Mouse (Mus musculus) gastrocnemius, postnatal 36 days (tissue): ENCODE results near the gene Rims1. TPM values are rescaled to one million over a fixed set of nuclear protein-coding genes. Genes with fewer than 3 reads are reported as not detected.

Experiments
- DNase-seq, 2 experiments: peaks; one replicate each; pipeline ENCODE4 v3.0.0; 2022
- intact Hi-C: fragments of 180-260 bp; cut with DNase I; formaldehyde crosslinking; loops from one replicate; pipeline ENCODE4 v1.15.1; 2025
- long read RNA-seq, 2 experiments: library from polyadenylated mRNA; stranded (forward); transcript quantifications; one replicate each; pipeline ENCODE4 v2.0.0; 2021
- total RNA-seq, 2 experiments: library from RNA; stranded (reverse); gene quantifications; 2 replicates each; pipeline ENCODE4 v1.2.3; 2021

Rims1 gene
- under 1 TPM in 1 of 2 experiments, not detected in 1; 0.08 TPM for total RNA-seq
- long read RNA-seq, experiment 1: 0 reads
- long read RNA-seq, experiment 2, partial matches to known transcripts: 0 of 2 reads
- long read RNA-seq, experiment 2, other reads (novel, unspliced or antisense): 2 of 2 reads

DNA sequence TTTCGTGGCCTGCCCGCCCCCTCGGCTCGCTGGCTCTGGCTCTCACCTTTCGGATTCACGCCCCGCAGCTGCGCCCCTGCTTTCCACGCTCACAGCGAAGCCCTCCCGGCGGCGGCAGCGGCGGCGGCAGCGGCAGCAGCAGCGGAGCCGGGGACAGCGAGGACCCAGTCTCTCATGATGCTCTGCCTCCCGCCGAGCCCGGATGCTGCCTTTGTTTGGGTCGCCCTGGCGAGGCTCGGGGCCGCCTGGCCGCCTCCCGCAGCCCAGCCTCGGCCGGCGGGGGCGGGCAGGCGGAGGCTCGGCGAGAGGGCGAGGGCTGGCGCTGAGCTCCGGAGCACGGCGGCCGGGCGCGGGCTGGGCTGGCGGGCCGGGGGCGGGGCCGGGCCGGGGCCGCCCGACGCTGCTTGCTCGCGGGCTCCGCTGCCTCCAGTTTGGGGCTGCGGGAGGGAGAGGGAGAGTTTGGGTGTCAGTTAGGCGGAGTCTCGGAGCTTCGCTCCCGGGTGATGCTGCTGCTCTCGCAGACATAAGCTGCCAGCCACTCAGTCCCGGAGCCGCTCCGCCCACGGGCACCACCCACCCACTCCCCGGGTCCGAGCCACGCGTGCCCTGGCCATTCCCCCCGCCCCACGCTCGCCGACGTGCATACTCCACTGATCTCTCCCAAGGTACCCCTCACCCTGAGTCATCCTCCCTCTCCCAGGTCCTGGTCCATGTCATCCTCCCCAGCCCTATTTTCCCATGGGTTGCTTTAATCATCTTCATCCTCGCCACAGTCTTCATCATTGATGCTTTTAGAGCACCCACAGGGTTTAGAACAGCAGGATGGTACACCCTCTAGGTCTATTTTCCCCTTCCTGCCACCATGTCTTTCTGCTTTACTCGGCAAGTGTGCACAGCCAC is at the start of gene Rims1:
Gene Rims1, minus strand, starts transcription at position 269 of the 900 bp plus-strand sequence.
- intact Hi-C loops: no loop called here
- DNase-seq: peak; percentile 5 to 14

DNA sequence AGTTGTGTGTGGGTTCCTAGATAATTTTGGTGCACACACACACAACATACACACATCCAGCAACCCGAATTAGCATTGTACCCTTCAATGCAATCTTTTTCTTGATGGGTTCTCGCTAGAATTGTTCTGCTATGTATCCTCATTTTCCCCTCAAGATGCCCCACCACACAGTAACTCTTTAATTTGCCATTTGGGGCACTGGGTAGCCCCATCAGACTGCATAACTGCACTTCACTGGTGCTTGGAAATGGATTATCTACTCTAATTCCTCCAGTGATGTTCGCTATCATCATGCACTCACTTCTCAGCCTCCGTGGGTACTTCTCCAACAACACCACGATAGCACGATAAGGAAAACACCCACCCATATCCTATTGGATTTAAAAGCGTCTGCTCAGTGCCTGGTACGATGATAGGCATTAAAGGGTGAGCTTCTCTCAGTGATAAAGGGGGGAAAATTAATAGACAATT is 867 bp upstream of the Rims1 start:
- intact Hi-C loops: no loop called here
- no peak for DNase-seq

DNA sequence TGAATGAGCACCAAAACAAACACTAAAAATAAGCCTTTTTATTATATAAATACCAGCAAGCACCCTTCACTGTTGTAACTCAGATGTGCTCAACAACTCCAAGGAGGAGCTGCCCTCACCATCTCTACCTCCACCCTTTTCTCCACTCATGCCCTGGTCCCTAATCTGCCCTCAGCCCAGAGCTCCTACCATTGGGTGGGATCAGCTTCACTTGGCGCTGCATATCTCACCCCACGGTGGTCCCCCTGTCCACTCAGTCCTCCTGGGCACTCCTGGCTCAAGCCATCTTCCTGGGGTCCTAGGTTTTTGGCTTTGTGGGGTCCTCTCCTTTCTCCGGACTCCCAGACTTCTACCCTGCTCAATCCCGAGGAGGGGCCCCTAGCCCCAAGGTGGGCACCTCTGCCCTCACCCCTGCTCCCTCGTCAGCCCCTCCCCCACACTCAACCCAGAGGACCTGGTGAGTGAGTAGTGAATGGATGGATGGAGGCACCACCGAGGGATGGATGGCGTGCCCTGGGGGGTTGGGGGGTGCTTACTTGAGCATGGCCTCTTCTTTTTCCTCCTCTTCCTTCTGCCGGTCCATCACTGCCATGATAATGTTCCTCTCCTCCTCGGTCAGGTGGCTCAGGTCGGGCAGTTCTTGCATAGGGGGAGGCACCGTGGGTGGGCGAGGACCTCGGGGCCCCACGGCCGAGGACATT is 619 bp downstream of the Rims1 start:
- DNase-seq: no peak
- intact Hi-C loops: no loop called here

DNA sequence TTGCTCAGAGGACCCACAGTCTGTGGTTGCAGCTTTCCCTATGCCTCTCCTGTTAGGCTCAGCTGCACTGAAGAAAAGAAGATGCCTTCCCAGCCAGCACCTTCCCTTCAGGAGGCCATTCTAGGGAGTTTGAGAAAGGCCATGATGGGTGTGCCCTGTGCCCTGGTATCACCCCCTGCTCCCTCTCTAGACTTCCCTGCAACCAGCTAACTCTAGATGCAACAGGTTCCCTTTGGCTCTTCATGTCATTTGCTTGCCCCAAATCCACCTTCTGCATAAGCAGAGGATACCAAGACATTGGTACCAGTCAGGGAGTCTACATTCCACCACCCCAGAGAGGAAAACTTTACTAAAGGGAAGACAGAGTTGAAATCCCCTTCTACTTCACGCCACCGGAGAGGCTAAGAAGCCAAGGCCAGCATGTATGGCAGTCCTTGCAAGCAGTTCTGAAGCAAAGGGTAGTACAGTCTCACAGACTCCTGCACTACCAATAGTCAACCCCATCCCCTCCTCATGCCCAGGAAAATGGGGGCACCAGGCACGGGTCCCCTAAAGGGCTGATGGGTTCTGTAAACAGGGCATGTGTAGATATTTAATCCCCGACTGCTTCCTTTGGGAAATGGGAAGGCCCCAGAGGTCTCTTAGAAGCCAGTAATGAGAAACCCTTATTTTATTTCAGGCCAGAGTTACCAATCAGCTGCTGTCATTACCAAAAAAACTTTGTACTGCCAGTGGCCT is 1.5 kb downstream of the Rims1 start:
- intact Hi-C loops: no loop called here
- no peak for DNase-seq

DNA sequence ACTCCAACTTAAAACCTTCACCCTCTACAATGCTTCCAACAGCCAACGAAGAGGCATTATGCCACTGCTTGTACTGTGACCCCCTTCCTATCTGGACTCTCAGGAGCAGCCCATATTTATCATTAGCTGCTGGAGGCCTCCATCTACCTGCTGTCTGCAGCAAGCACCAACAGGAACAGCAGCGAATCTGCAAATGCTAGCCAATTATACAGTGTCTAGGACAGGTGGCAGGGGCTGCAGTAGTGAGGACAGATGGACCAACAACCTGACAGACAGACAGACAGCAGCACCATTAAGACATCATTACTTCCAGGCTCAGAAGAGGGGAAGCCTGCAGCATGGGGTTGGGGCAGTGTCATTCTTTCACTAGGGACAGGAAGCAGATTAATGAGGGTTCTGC is 2.3 kb downstream of the Rims1 start:
- intact Hi-C loops: no loop called here

DNA sequence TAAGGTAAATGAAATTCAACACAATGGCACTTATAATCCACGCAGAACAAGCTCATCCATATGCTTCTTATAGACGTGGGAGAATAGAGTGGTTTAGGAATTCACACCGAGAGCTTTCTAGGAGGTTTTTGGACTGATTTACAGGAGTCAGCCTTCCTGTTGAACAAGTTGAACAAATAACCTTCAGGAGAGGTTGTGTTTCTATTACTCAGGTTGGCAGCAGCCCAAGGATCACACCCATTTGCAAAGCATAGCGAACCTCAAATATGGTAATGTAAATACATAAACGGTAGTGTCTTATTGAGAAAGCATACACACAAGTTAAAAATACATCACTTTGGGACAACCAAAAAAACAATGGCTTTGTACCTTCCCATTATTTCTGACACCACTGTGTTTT is 5.5 kb downstream of the Rims1 start:
- no peak for DNase-seq
- intact Hi-C loops: no loop called here

More for the DNA sequence above, 2.3 kb downstream of the Rims1 start:
- no peak for DNase-seq

DNA sequence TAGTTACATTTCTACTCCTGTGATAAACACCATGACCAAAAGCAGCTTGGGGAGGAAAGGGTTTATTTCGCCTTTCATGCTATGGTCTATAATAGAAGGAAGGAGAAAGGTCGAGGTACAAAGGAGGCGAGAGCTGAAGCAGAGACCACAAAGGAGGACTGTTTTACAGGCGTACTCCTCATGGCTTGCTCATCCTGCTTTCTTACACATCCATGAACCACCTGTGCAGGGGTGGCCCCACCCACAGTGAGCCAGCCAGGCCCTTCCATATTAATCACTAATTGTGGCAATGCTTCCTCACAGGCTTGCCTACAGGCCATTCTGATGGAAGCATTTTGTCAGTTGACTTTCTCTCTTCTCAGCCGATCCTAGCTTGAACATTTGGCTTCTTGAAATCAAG is 8.7 kb downstream of the Rims1 start:
- intact Hi-C loops: no loop called here
- DNase-seq: no peak

DNA sequence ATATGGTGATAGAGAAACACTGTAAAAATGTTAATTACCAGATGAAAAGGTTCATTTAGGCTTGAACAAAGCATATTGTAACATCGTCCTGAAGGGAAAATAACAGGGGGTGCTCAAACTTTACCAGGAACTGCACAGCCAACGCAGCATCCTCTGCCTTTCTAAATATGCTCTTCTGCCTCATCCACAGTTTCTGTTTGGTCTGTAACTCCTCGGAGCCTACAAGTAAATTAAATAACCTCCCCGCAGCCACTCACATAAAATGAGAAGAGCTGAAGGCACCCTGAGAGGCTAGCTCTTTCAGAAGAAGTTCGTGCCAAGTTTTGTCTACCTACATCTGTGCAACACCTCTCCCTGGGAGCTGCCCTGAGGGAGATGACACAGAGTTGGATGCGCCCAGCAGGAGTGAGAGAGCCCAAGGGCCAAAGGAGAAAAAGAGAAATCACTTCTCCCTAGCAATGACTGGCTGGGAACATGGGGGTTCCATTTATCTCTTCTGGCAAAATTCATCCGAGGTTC is 16.3 kb downstream of the Rims1 start:
- DNase-seq: no peak
- intact Hi-C loops: no loop called here

DNA sequence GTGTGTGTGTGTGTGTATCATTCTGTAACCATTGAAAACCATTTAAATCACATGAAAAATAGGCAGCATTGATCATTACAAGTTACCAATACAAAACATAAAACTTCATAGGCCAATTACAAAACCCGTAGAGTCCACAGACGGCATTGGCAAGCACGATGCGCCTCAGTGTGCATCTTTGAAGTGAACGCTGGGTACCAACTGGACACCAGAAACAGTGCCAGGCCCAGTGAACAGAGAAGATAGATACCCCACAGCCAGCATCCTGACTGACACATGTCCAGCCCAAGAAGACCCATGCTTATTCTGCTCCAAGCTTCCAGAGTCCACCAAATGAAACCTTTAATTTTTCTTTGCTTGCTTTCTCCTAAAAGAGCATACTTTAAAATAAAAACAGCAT is 18.2 kb downstream of the Rims1 start:
- intact Hi-C loops: no loop called here
- DNase-seq: no peak

DNA sequence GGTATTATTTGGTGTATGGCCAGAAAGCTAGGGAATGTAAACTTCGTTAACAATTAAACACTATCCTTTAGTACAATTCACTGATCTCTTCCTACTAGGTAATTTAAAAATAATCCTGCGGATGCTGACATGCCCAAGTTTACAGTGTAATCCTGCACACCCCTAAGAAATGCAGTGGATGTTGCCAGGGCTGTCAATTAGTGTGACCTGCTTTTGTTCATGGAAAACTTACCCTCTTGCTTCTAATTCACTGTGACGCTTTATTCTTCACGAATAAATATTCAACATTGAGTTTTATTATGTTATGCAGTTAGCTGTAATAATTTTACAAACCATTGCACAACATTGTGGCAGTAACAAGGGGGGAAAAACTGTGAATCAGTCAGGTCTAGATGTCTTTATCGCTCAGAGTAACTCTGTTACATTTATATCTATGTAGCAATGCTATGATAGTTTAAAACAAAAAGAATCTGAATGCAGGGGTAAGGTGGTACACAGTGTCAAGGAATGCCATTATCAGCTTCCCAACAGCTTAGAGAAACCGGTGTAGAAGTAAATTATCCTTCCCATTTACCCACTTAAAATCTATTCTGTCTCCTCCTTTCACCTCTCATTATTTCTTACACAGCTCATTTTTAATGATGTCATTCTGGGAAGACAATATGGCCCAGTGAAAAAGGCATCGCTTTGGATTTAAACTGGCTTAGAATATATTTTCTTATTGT is 35.1 kb downstream of the Rims1 start:
- intact Hi-C loops: no loop called here
- DNase-seq: no peak

DNA sequence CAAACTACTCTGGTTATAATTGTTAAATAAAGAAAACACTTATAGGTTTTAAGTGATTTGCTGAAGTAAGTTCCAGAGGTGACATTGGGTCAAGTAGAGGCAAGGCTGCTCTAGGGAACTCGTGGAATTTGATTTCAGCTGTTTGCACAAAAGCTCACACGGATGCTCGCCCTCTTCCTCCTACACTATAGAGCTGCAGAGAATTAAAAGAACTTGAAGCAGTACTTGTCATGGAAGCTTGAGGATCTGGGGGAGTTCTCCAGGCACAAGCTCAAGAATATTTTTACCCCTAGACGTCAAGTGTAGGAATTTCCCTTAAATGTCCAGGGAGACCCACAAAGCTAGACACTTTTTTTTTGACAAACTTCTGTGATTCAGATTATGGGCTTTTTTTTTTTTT is 42.4 kb downstream of the Rims1 start:
- no peak for DNase-seq
- intact Hi-C loops: no loop called here

DNA sequence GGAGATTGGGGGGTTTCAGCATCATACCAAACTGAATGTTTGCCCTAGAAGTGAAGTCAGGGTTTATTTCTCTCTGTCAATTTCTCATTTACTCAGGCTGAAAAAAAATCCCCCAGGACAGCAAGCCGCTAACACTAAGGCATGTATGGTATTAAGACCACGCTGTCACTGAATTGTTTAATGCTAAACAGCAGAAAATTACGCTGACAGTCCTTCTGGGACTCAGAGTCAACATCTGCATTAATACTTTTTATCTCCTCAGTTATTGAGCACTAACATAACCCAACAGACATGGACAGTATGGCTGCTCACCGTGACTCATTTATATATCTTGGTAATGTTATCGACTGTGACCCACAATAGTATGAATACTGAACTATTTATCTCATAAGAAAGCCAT is 43.0 kb downstream of the Rims1 start:
- intact Hi-C loops: no loop called here
- no peak for DNase-seq

DNA sequence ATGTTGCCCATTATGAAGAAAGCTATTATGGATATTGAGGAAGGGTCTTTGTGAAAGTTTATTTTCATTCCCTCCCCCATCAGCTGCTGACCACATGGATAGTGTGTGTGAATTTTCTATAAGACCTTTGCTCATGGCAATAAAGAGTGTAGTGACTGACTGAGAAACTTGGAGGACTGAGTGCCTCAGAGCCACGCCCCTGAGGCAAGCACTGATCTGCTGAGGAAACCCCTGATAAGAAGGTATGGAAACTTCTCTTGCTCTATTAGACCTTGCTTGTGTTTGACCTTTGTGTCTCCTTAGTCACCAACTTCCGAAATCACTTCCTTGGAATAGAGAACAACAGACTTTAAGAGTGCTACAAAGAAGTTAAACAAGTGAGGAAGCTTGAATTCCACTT is 55.3 kb downstream of the Rims1 start:
- no peak for DNase-seq
- intact Hi-C loops: no loop called here

DNA sequence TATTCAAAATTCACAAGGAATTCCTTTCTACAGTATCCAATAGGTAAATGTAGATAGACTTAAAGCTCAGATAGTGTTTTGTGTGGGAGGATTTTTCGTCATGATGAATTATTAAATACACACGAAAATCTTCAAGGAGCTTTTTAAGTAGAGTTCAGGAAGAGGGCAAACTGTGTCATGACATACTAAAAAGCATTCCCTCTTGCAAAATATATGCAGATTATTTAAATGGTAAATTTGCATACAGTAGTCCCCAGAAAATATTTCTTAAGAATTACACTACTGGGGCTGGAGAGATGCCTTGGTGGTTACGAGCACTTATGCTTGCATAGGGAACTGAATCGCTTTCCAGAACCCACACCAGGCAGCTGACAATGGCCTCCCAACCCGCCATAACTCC is 61.1 kb downstream of the Rims1 start:
- DNase-seq: no peak
- intact Hi-C loops: no loop called here

DNA sequence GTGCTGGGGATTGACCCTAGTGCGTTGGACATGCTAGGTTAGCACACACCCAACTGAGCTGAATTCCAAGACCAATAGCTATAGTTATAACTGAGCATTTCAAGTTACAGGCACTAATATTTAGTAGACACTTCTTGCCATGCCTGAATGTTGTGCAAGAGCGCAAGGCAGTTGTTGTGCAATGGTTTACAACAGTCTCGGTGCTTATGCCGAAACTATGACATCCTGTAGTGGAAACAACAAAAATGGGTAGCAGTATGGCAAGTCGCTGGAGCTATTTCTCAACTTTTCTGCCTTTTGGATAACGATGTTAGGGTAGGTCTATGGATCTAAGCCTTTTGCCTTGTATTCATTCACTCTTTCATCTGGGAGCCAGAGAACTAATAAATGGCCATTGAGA is 68.3 kb downstream of the Rims1 start:
- no peak for DNase-seq
- intact Hi-C loops: no loop called here

DNA sequence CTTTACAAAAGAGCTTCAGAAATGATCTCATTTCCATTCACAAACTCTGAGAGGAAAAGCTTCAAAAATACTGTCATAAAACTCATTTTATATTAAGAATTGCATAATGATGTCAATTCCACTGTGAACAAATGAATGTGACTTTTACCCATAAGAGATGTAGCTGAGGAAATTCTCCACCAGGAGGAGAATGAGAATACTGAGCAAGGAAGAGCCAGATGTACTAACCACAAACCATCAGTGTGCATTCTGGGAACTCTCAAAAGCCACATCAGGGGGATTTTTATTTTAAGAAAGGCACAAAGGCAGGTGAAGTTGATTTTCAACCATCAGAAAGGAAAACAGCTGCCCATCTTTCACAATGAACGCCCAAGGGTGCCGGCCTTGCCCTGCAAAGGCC is 71.4 kb downstream of the Rims1 start:
- intact Hi-C loops: no loop called here
- DNase-seq: no peak

DNA sequence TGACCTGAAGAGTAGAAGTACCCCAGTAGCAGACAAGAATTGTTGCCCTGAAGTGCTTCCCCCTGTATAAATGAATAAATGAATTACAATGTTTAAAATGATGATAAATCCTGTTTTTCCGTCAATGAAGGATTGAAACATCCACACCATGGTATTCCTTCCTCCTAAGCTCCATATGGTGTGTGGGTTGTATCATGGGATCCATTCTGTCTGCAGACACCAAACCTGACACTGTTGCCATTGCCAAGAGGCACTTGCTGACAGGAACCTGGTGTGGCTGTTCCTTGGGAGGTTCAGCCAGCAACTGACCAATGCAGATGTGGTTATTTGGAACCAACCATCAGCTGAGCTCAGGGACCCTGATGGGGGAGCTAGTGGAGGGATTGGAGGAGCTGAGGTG is 72.5 kb downstream of the Rims1 start:
- intact Hi-C loops: no loop called here
- DNase-seq: no peak

DNA sequence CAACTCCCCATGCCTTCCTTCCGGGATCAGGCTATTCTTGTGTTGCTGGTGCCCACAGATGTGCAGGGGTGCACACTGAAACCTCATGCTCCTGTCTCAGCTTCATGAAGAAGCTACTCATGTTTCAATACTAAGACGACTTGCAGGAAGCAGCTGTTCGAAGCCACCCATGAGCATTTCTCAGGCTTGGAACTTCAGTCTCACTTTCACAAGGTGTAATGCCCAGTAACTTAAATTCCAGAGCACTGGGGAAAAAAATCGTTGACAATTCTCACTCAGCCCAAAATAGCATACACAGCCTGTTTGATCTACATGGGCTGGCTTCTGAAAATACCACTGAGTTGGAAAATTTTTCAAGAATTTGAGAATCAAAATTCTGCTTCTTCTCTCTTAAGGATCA is 77.6 kb downstream of the Rims1 start:
- DNase-seq: no peak
- intact Hi-C loops: no loop called here

DNA sequence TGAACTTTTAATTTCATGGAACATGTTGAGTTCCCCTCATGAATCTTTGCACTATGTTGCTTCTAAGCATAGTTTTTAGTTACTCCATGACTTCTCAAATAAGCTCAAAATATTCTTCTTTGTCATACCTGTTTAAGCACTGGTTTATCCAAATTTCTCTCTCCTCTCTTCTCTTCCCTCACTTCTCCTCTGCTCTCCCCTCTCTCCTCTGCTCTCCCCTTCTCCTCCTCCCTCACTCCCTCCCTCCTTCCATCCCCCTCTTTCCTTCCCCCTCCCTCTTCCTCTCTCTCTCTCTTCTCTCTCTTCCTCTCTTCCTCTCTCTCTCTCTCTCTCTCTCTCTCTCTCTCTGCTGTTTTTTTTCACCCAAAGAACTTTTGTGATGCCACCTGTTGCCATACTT is 84.1 kb downstream of the Rims1 start:
- intact Hi-C loops: no loop called here
- DNase-seq: no peak

DNA sequence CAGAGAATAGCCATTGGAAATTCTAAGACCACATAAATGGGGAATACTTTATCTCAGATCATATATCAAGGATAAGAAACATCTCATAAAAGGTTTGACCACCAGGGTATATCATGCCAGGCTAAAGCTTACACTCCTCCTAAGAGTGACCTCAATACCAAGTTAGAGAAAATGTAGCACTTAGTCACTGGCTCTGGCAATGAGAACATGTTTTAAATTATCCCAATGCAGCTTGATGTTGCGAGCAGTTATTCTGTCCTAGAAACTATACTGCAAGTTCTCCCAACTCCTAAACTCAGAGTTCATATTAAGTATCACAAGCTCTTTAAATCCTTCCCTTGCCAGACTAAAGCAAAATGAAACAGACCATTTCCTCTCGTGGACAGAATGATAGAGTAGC is 85.1 kb downstream of the Rims1 start:
- intact Hi-C loops: no loop called here
- no peak for DNase-seq
